Mouse (Mus musculus) thymus, postnatal 36 days (tissue): ENCODE measurements around the gene Atp2c2.

ENCODE experiments used
- DNase-seq, 2 experiments: peaks; one replicate each; pipeline ENCODE4 v3.0.0; 2022; ENCODE audit warnings: mixed read lengths in 2 of 2

Atp2c2 gene

GRCm38 (mm10) chr8:119699549-119700134 lies at the start of gene Atp2c2:
Atp2c2 (plus strand) TSS chr8:119700009.
- no peak for DNase-seq

GRCm38 (mm10) chr8:119651324-119651723 lies 48.5 kb upstream of the Atp2c2 start:
- no peak for DNase-seq

GRCm38 (mm10) chr8:119656709-119657464 lies 42.9 kb upstream of the Atp2c2 start:
- peak in 1 of 2 experiments; percentile 9 for DNase-seq

- DNase-seq, result no peak
Observed at GRCm38 (mm10) chr8:119661081-119661480, 38.7 kb upstream of the Atp2c2 start.

GRCm38 (mm10) chr8:119661892-119662291 lies 37.9 kb upstream of the Atp2c2 start:
- DNase-seq, result no peak

DNA sequence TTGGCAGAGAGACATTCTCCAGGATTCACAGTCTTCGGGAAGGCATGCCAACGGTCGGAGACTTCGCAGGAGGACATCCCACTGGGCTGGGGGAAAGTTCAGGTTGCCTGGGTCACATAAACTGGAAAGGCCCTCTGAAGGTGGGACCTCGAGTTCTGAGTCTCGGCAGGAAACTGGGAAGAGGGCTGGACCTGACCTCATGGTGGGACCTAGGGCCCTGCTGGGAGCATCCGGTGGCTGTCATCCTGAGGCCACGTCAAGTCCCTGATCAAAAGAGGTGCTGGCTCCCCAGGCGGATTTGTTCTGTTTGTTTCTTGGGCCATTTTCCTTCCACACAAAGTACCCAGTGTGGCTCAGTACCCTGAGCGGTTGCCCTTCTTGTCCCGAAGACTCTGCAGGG lies 36.4 kb upstream of the Atp2c2 start:
- DNase-seq, result no peak

GRCm38 (mm10) chr8:119665270-119665669 lies 34.5 kb upstream of the Atp2c2 start:
- no peak for DNase-seq

GRCm38 (mm10) chr8:119666219-119666951 lies 33.4 kb upstream of the Atp2c2 start, which contains the start of gene Wfdc1:
Wfdc1 (plus strand) TSS chr8:119666365.
- no peak for DNase-seq

- DNase-seq, result no peak
Observed at GRCm38 (mm10) chr8:119668447-119668846, 31.4 kb upstream of the Atp2c2 start.

DNA sequence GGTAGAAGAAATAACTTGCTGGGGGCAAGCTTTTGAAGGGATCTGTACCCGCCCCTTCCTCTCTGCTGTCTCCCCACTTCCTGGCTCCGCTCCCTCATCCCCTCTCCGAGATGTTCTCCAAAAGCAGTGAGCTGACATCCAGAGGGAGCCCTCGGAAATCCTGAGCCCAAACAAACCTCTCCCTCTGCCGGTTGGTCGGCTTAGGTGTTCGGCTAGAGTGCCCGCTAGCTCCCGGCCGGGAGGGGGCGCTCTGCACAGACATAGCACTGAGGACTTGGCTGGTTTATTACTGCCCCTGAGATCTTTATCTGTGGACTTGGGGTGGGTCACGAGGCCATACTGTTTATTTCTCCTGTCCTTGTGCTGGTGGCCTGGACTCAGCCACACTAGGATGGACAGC lies 30.5 kb upstream of the Atp2c2 start:
- peak; percentile 9 to 12 for DNase-seq

DNA sequence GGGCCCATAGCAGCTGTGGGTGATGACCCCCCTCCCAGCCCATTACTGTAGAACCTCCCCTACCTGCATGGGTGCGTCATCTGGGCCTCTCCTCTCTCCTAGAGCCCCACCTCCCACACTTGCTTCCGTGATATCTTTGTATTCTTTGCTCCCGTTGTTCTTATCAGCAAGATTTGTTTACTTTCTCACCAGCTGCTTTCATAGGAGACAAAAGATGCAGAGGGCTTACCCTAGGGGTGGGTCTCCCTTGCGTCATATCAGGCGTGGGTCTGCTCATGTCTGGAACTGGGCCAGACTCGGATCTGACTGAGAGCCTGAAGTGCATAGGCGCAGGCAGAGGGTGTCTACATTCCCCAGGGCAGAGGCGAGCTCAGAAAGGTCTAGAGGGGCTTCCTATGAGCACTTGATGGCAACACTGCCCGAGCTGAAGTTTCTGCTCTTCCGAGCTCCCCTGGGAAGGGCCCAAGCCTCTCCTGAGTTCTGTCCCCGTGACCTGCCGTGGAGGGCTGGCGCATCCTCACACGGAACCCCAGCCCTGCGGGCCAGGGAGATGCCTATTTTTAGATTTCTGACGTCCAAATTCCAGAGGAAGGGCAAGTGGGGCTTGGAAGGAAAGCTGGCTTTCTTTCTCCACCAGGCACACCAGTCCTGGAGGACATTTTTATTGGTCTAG lies 29.3 kb upstream of the Atp2c2 start:
- no peak for DNase-seq

- no peak for DNase-seq
Observed at GRCm38 (mm10) chr8:119673976-119674555, 25.7 kb upstream of the Atp2c2 start.

DNA sequence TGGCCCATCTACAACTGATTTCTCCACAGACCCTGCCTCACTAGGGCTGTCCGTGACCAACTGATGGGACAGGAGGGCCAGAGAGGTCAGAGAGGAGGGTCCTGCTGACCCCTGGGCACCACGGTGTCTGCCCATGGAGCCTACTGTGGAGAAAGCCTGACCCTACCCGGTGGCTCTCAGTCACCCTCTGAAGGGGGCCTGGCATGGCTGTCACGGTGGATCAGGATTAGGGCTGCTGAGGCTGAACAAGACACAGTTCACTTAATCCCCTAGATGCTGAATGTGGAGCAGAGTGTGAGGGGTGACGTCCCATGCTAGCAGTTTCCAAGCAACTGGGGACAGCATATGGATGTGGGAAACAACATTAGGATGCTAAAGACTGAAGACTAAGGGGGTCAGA lies 24.4 kb upstream of the Atp2c2 start:
- no peak for DNase-seq

- DNase-seq, result peak; percentile 79 to 81
Observed at GRCm38 (mm10) chr8:119676389-119676788, 23.4 kb upstream of the Atp2c2 start.

- DNase-seq, result no peak
Observed at GRCm38 (mm10) chr8:119678138-119678843, 21.5 kb upstream of the Atp2c2 start.

DNA sequence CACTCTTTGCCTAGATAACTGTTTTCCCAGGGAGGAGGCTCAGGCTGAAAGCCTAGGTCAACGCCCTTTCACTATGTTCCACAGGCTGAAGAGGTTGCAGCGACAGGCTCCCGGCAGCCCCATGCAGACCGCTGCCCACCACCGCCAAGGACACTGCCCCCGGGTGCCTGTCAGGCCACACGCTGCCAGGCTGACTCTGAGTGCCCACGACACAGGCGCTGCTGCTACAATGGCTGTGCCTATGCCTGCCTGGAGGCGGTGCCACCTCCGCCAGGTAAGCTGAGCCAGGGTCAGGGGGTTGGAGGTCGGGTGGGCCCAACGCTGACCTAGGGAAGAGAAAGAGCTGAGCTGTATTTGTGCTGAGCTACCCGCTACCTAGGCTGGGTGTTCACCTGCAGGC lies 20.6 kb upstream of the Atp2c2 start:
- DNase-seq, result no peak

DNA sequence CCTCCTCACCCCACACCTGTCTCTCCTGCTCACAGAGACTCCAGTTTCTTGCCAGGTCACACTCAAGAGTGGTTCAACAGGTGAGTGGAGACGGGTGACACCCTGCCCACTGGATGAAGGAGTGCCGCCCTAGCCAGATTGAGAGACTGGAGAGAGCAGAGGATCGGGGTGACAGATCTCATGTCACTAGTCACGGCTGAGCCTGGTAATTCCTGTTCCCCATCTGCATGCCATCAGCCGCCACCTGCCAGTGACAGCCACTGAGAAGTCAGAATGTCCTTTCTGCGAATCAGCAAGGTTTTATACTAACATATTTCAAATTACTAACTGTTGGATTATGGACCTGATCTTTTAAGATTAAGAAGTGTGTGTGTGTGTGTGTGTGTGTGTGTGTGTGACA lies 9.2 kb upstream of the Atp2c2 start:
- DNase-seq, result no peak

DNA sequence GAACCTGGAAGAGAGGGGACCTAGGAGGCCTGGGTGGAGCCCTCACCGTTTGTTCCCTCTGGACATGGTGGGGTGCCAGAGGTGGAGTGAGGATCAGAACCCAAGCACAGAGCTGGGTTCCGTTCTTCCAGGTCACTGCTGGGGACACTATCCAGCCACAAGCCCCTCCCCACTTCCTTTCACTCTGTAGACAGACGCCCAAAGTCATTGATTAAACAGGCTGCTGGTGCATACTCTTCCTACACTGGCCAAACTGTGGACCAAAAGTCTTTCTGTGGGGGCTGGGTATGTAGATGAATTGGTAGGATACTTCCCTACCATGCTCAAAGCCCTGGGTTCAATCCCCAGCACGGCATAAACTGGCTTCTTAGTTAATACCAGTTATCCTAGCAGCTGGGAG lies 7.8 kb upstream of the Atp2c2 start:
- no peak for DNase-seq

GRCm38 (mm10) chr8:119694696-119695095 lies 5.1 kb upstream of the Atp2c2 start:
- no peak for DNase-seq

DNA sequence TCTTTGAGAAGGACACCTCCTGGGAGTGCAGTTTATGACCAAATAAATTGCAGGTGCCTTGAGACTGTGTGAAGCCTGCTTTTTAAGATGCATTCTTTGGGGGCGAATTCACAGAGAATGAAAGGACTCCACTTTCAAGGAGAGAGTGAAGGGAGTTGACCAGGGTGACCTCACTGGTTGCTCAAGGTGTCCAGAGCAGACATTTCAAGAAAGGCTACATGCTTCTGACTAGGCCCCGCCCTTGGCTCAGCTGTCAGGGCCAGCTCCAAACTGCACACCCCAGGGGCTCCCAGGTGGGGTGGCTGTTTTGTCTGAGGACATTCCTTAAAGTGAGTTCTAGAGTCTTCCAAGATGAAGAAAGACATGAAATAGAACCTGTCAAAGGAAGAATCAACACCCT lies 2.6 kb upstream of the Atp2c2 start:
- DNase-seq, result no peak

DNA sequence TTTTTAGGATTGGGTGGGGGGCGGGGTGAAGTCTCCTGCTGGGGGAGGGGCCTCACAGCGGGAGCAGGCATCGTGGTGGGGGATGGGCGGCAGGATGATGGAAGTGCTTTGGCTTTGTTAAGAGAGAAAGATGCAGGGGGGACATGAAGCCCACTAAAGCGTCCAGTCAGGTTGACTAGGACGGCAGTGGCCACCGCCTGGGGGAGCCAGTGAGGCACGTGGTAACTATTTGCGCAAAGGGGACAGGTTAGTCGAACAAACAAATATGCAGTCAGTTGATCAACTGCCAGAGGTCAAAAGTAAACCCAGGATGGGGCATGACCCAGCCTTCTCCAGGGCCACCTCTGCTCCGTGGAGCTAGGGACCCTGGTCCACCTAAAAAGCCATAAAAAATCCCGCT lies 849 bp upstream of the Atp2c2 start:
- DNase-seq, result peak; percentile 56 to 67

- no peak for DNase-seq
Observed at GRCm38 (mm10) chr8:119702965-119703364, 3.2 kb downstream of the Atp2c2 start.
